Mouse (Mus musculus): ENCODE measurements at regions not wholly inside any gene's neighbourhood (a gene's known extent, or its start where the extent isn't known, plus 50 kb on each side); places are given as distances from the start of the nearest gene placed in this dataset.

GRCm38 (mm10) chr11:110672941-110673340 is 274.0 kb downstream of the Map2k6 start:
- no peaks in the 10 kb centered on the region for H3K9me3 ChIP-seq (ENCODE audit: low read length)
- DNase-seq (ENCODE audit: low spot score): no peak
- WGBS: 19% methylated on average over 1 of the region's 1 CpGs

GRCm38 (mm10) chr11:110692824-110693223 is 275.0 kb upstream of the Kcnj16 start:
- no peak for ATAC-seq
- Histone ChIP-seq H3K9me3 (ENCODE audit: low read length) (no peaks in the 10 kb centered on the region), H3K4me3 (ENCODE audit: low read length) (no peak overlapping the region), H3K36me3 (ENCODE audit: insufficient read depth, low read length) (no peaks in the 10 kb centered on the region), H3K4me1 (ENCODE audit: insufficient read depth, low read length) (no peaks in the 10 kb centered on the region), H3K27me3 (ENCODE audit: insufficient read depth, low read length) (no peaks in the 10 kb centered on the region), H3K4me2 (ENCODE audit: low read depth, low read length) (no peak overlapping the region), H3K9ac (replicated peaks; ENCODE audit: low read length) (no peak overlapping the region), H3K27ac (no peak overlapping the region)
- TF ChIP-seq CTCF (IDR thresholded peaks at IDR 0.05; ENCODE audit: low read depth): no peak
- WGBS: 89% methylated on average over 4 of the region's 4 CpGs
- DNase-seq (ENCODE audit: low spot score): no peak

More at GRCm38 (mm10) chr11:110672941-110673340, 274.0 kb downstream of the Map2k6 start:
- ATAC-seq: no peak
- H3K4me3 ChIP-seq (ENCODE audit: low read length): no peak overlapping the region
- H3K27ac ChIP-seq: no peak overlapping the region
- no peak overlapping the region for H3K9ac ChIP-seq (replicated peaks; ENCODE audit: low read length)
- no peaks in the 10 kb centered on the region for H3K4me1 ChIP-seq (ENCODE audit: insufficient read depth, low read length)
- TF ChIP-seq CTCF (IDR thresholded peaks at IDR 0.05; ENCODE audit: low read depth): no peak
- no peaks in the 10 kb centered on the region for H3K27me3 ChIP-seq (ENCODE audit: insufficient read depth, low read length)
- H3K4me2 ChIP-seq (ENCODE audit: low read depth, low read length): no peak overlapping the region
- no peaks in the 10 kb centered on the region for H3K36me3 ChIP-seq (ENCODE audit: insufficient read depth, low read length)

DNA sequence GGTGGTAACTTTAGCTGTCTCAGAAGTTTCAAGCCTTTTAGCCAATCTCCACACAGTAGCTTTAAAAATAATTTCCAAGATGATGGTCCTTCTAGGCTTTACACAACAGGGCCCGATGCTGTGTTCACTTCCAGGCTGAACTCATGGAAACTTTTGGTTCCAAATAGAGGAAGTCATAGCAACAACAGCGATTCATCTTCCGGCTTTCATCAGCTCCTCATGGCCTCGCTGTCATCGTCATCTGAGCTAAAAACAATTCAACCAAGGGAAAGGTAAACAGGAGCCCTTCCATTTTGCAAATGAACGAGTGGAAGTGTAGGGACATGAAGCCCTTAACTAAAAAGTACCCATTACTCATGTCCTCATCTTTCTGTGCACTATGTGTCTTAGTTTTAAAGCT is 270.8 kb upstream of the Kcnj16 start:
- Histone ChIP-seq H3K9me3 (ENCODE audit: low read length) (no peaks in the 10 kb centered on the region), H3K4me1 (ENCODE audit: insufficient read depth, low read length) (no peaks in the 10 kb centered on the region), H3K4me2 (ENCODE audit: low read depth, low read length) (no peak overlapping the region), H3K27me3 (ENCODE audit: insufficient read depth, low read length) (no peaks in the 10 kb centered on the region), H3K9ac (replicated peaks; ENCODE audit: low read length) (no peak overlapping the region), H3K36me3 (ENCODE audit: insufficient read depth, low read length) (no peaks in the 10 kb centered on the region), H3K4me3 (ENCODE audit: low read length) (no peak overlapping the region), H3K27ac (no peak overlapping the region)
- TF ChIP-seq CTCF (IDR thresholded peaks at IDR 0.05; ENCODE audit: low read depth): no peak
- DNase-seq (ENCODE audit: low spot score) (no peak), ATAC-seq (no peak)
- WGBS: 83% methylated on average over 6 of the region's 6 CpGs

- Histone ChIP-seq H3K9ac (replicated peaks; ENCODE audit: low read length) (no peak overlapping the region), H3K27me3 (ENCODE audit: insufficient read depth, low read length) (no peaks in the 10 kb centered on the region), H3K4me3 (ENCODE audit: low read length) (no peak overlapping the region), H3K9me3 (ENCODE audit: low read length) (no peaks in the 10 kb centered on the region), H3K36me3 (ENCODE audit: insufficient read depth, low read length) (no peaks in the 10 kb centered on the region), H3K4me1 (ENCODE audit: insufficient read depth, low read length) (no peaks in the 10 kb centered on the region), H3K27ac (no peak overlapping the region), H3K4me2 (ENCODE audit: low read depth, low read length) (no peak overlapping the region)
- no peak for ATAC-seq
- 80% methylated on average over 5 of the region's 5 CpGs for WGBS
- no peak for TF ChIP-seq CTCF (IDR thresholded peaks at IDR 0.05; ENCODE audit: low read depth)
- DNase-seq (ENCODE audit: low spot score): no peak
These were observed 269.5 kb upstream of the Kcnj16 start for GRCm38 (mm10) chr11:110698342-110698741.

DNA sequence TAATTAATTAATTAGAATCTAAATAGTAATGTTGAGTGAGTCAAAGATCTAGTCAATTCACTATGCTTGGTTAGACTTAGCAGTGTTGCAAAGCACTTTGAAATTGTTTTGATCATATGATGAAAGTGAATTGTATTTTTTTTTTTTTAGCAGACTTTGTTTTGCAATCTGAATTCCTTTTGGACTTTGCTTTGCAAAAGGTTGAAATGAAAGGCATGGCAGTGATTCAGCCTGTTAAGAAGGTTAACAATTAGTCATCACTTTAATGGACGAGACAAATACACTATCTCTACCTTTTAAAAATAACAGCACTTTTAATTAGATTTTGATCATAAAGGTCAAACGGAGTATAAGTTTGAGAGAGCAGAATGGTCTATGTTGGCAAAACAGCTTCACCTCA is 266.9 kb upstream of the Kcnj16 start:
- 86% methylated on average over 2 of the region's 2 CpGs for WGBS
- H3K9me3 ChIP-seq (ENCODE audit: low read length): no peaks in the 10 kb centered on the region
- no peak for TF ChIP-seq CTCF (IDR thresholded peaks at IDR 0.05; ENCODE audit: low read depth)
- no peak overlapping the region for H3K4me2 ChIP-seq (ENCODE audit: low read depth, low read length)
- H3K27me3 ChIP-seq (ENCODE audit: insufficient read depth, low read length): no peaks in the 10 kb centered on the region
- no peak overlapping the region for H3K9ac ChIP-seq (replicated peaks; ENCODE audit: low read length)
- DNase-seq (ENCODE audit: low spot score): no peak
- no peaks in the 10 kb centered on the region for H3K4me1 ChIP-seq (ENCODE audit: insufficient read depth, low read length)
- H3K4me3 ChIP-seq (ENCODE audit: low read length): no peak overlapping the region
- H3K27ac ChIP-seq: no peak overlapping the region
- no peak for ATAC-seq
- no peaks in the 10 kb centered on the region for H3K36me3 ChIP-seq (ENCODE audit: insufficient read depth, low read length)

- H3K4me2 ChIP-seq (ENCODE audit: low read depth, low read length): no peak overlapping the region
- H3K27me3 ChIP-seq (ENCODE audit: insufficient read depth, low read length): no peaks in the 10 kb centered on the region
- no peak overlapping the region for H3K9ac ChIP-seq (replicated peaks; ENCODE audit: low read length)
- H3K4me1 ChIP-seq (ENCODE audit: insufficient read depth, low read length): no peaks in the 10 kb centered on the region
- no peaks in the 10 kb centered on the region for H3K9me3 ChIP-seq (ENCODE audit: low read length)
- no peak for TF ChIP-seq CTCF (IDR thresholded peaks at IDR 0.05; ENCODE audit: low read depth)
- 96% methylated on average over 5 of the region's 5 CpGs for WGBS
- no peak overlapping the region for H3K4me3 ChIP-seq (ENCODE audit: low read length)
- H3K36me3 ChIP-seq (ENCODE audit: insufficient read depth, low read length): no peaks in the 10 kb centered on the region
- DNase-seq (ENCODE audit: low spot score) (no peak), ATAC-seq (no peak)
- no peak overlapping the region for H3K27ac ChIP-seq
These were observed 265.7 kb upstream of the Kcnj16 start for GRCm38 (mm10) chr11:110702119-110702518.

- 49% methylated on average over 2 of the region's 2 CpGs for WGBS
- Histone ChIP-seq H3K27me3 (ENCODE audit: insufficient read depth, low read length) (no peaks in the 10 kb centered on the region), H3K4me1 (ENCODE audit: insufficient read depth, low read length) (no peaks in the 10 kb centered on the region), H3K4me3 (ENCODE audit: low read length) (no peak overlapping the region), H3K9me3 (ENCODE audit: low read length) (no peaks in the 10 kb centered on the region), H3K36me3 (ENCODE audit: insufficient read depth, low read length) (no peaks in the 10 kb centered on the region), H3K4me2 (ENCODE audit: low read depth, low read length) (no peak overlapping the region), H3K9ac (replicated peaks; ENCODE audit: low read length) (no peak overlapping the region), H3K27ac (no peak overlapping the region)
- DNase-seq (ENCODE audit: low spot score) (no peak), ATAC-seq (no peak)
- no peak for TF ChIP-seq CTCF (IDR thresholded peaks at IDR 0.05; ENCODE audit: low read depth)
These were observed 264.3 kb upstream of the Kcnj16 start for GRCm38 (mm10) chr11:110703511-110703910.

All from hindbrain, postnatal 0 days (tissue).